Comparison of ENCODE assay signal across 8 mouse cellular contexts in the genomic region with DNA sequence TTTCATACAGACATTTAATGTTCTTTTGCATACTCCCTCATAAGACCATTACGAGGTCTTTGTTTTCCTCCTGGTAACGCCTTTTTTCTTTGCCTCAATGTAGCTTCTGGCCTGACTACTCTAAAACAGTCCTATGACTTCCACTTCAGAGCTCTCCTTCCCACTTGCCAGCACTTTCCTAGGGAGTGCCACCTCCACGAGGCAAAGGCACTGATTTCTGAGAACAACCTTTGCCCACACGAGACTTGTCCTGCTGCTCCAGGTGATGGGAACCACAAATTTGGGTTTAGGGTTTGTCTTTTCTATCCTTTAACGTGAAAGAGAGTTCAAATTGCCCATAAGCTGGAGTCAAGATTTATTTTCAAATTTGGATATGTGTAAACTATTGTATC. TPM values are rescaled to one million over a fixed set of nuclear protein-coding genes. Genes with fewer than 3 reads are reported as not detected.
A peak's percentile ranks its signal among the peaks of the same experiment; 100 is the strongest.
DNase-seq lines count a peak whose midpoint lies in the region; ATAC-seq and TF ChIP-seq lines count a peak whose summit lies in the region.

No protein-coding gene starts in this region.

- no peak for TF ChIP-seq CTCF in gastrocnemius, adult 2 months (IDR thresholded peaks at IDR 0.05)
- TF ChIP-seq CTCF in CH12.LX (conservative IDR thresholded peaks at IDR 0.05 in 1 of 2, IDR thresholded peaks at IDR 0.05 in 1 of 2; ENCODE audit: low read depth in 2 of 2, low read length in 2 of 2), result no peak
- no peak for TF ChIP-seq CTCF in forebrain, postnatal 0 days (IDR thresholded peaks at IDR 0.05; ENCODE audit: low read depth)
- TF ChIP-seq CTCF in liver, postnatal 0 days (IDR thresholded peaks at IDR 0.05; ENCODE audit: low read depth), result no peak

- peak overlapping the region; percentile 98 for H3K27ac ChIP-seq in gastrocnemius, adult 2 months
- H3K27ac ChIP-seq in CH12.LX (ENCODE audit: insufficient read depth, low read depth), result peak overlapping the region; percentile 62
- peak overlapping the region; percentile 78 for H3K27ac ChIP-seq in forebrain, postnatal 0 days (ENCODE audit: low read depth, low read length)
- H3K27ac ChIP-seq in liver, postnatal 0 days (ENCODE audit: low read depth), result peak overlapping the region; percentile 96

- peak overlapping the region; percentile 76 for H3K9ac ChIP-seq in CH12.LX (ENCODE audit: insufficient read depth, low read depth)
- peak overlapping the region; percentile 34 for H3K9ac ChIP-seq in forebrain, postnatal 0 days
- H3K9ac ChIP-seq in liver, postnatal 0 days (replicated peaks), result peak overlapping the region; percentile 74

- TF ChIP-seq RAD21 in CH12.LX (IDR thresholded peaks at IDR 0.05; ENCODE audit: low read depth, low read length), result no peak

- no peak for ATAC-seq in forebrain, postnatal 0 days
- no peak for ATAC-seq in liver, postnatal 0 days

- H3K4me1 ChIP-seq in CH12.LX (ENCODE audit: control insufficient read depth in 1 of 2, insufficient read depth in 2 of 2), result peaks cover 9 to 41% of the 10 kb centered on the region in 2 experiments
- no peaks in the 10 kb centered on the region; the same call in 1 of the 2 replicates for H3K4me1 ChIP-seq in forebrain, postnatal 0 days (ENCODE audit: insufficient read depth)
- peaks cover 18% of the 10 kb centered on the region for H3K4me1 ChIP-seq in liver, postnatal 0 days (ENCODE audit: insufficient read depth)

- DNase-seq in gastrocnemius, adult 2 months, result no peak
- no peak for DNase-seq in gastrocnemius, postnatal 25 days
- no peak for DNase-seq in CH12.LX (ENCODE audit: extremely low read depth)
- no peak for DNase-seq in forebrain, postnatal 0 days
- no peak for DNase-seq in liver, postnatal 0 days
- no peak for DNase-seq in adrenal gland, adult 2 months
- DNase-seq in layer of hippocampus, adult 9-11 months, result no peak
- no peak for DNase-seq in thymus, postnatal 0 days (ENCODE audit: low spot score)

- in situ Hi-C loops in CH12.LX (cut with MboI; ENCODE audit: low pct_ligation_motif_present, low pct_unique_long_range_greater_than_20kb, low sequenced_read_pairs), result no loop called here

- dilution Hi-C loops in CH12.LX (cut with MboI; ENCODE audit: extremely low pct_ligation_motif_present, extremely low pct_unique_long_range_greater_than_20kb, low sequenced_read_pairs), result no loop called here

- peaks cover 71 to 82% of the 10 kb centered on the region in 2 experiments for H3K36me3 ChIP-seq in CH12.LX (replicated peaks in 1 of 2; ENCODE audit: control insufficient read depth in 1 of 2, insufficient read depth in 1 of 2, low read length in 1 of 2)
- H3K36me3 ChIP-seq in forebrain, postnatal 0 days (ENCODE audit: insufficient read depth), result peaks cover 68% of the 10 kb centered on the region
- H3K36me3 ChIP-seq in liver, postnatal 0 days (replicated peaks; ENCODE audit: insufficient read depth, low read length), result peaks cover 65% of the 10 kb centered on the region

- no peaks in the 10 kb centered on the region for H3K9me3 ChIP-seq in CH12.LX (replicated peaks; ENCODE audit: low read length)
- no peaks in the 10 kb centered on the region for H3K9me3 ChIP-seq in forebrain, postnatal 0 days (ENCODE audit: low read length)
- no peaks in the 10 kb centered on the region for H3K9me3 ChIP-seq in liver, postnatal 0 days (ENCODE audit: low read length)

- no peak for TF ChIP-seq EP300 in CH12.LX (IDR thresholded peaks at IDR 0.05; ENCODE audit: low read length)
- no peak for TF ChIP-seq EP300 in liver, postnatal 0 days (IDR thresholded peaks at IDR 0.05; ENCODE audit: low read depth)

- H3K4me3 ChIP-seq in gastrocnemius, adult 2 months, result peak overlapping the region; percentile 92
- H3K4me3 ChIP-seq in CH12.LX (replicated peaks in 1 of 3; ENCODE audit: low read depth in 2 of 3, low read length in 2 of 3, poor library complexity in 1 of 3), result peak overlapping the region; percentile 61 to 99 (median 78)
- peak overlapping the region; percentile 80 for H3K4me3 ChIP-seq in forebrain, postnatal 0 days (ENCODE audit: low read depth, low read length)
- peak overlapping the region; percentile 62 for H3K4me3 ChIP-seq in liver, postnatal 0 days (ENCODE audit: low read depth, low read length)

- WGBS in forebrain, postnatal 0 days, result 38% methylated on average over 5 of the region's 5 CpGs
- 31% methylated on average over 5 of the region's 5 CpGs for WGBS in liver, postnatal 0 days (ENCODE audit: insufficient replicate concordance)

- peaks cover 53% of the 10 kb centered on the region for H3K79me2 ChIP-seq in CH12.LX (replicated peaks; ENCODE audit: control insufficient read depth, extremely low read depth, insufficient read depth, poor library complexity, severe bottlenecking)

- no peak for TF ChIP-seq POLR2A in CH12.LX (IDR thresholded peaks at IDR 0.05; ENCODE audit: low read depth, low read length)

- intact Hi-C loops in gastrocnemius, adult 2 months (cut with DNase I), result loop anchor here (2.0 kb wide), 1 partner anchor 45 kb away; the partner anchor contains the start of gene B3gat3

- H3K27me3 ChIP-seq in CH12.LX (replicated peaks), result no peaks in the 10 kb centered on the region
- H3K27me3 ChIP-seq in forebrain, postnatal 0 days (ENCODE audit: insufficient read depth, low read length), result no peaks in the 10 kb centered on the region
- no peaks in the 10 kb centered on the region for H3K27me3 ChIP-seq in liver, postnatal 0 days (ENCODE audit: insufficient read depth, low read length)

- H3K4me2 ChIP-seq in CH12.LX (ENCODE audit: insufficient read depth, low read depth, poor library complexity, severe bottlenecking), result peak overlapping the region; percentile 82
- H3K4me2 ChIP-seq in forebrain, postnatal 0 days (ENCODE audit: low read depth), result peak overlapping the region; percentile 44
- H3K4me2 ChIP-seq in liver, postnatal 0 days (ENCODE audit: low read depth, low read length), result peak overlapping the region; percentile 74

RNA-seq across cellular contexts. Expression of gene Eef1g, which starts 0.6 kb away (rescaled TPM):
- 100 to 1,000 TPM; 423 to 463 TPM for total RNA-seq in gastrocnemius, adult 2 months (2021)
- total RNA-seq in gastrocnemius, postnatal 25 days (2021), result 100 to 1,000 TPM; 464 to 492 TPM
- total RNA-seq in CH12.LX (2012; rRNA removed), result 1,294 and 1,368 TPM in 2 replicates
- total RNA-seq in CH12.LX (2014; rRNA removed), result 1,172 and 1,266 TPM in 2 replicates
- polyA plus RNA-seq in CH12.LX (2012; ENCODE audit: insufficient read length, low read depth), result 1,511 and 1,695 TPM in 2 replicates
- total RNA-seq in forebrain, postnatal 0 days (2014; rRNA removed), result 524 and 615 TPM in 2 replicates
- 250 and 269 TPM in 2 replicates for polyA plus RNA-seq in forebrain, postnatal 0 days (2015; fragmentation: Nextera tagmentation; extraction: Ambion mirVana)
- 129 and 134 TPM in 2 replicates for polyA plus RNA-seq in liver, postnatal 0 days (2015; fragmentation: Nextera tagmentation; extraction: Ambion mirVana)
- total RNA-seq in adrenal gland, adult 2 months (2021), result 100 to 1,000 TPM; 331 to 355 TPM
- 63.8 and 90.8 TPM in 2 replicates for polyA plus RNA-seq in adrenal gland, adult 2 months (2012; rRNA removed)
- 326 and 340 TPM in 2 replicates for polyA plus RNA-seq in thymus, postnatal 0 days (2015; fragmentation: Nextera tagmentation; extraction: Ambion mirVana)

RNA-seq across cellular contexts. Expression of gene Tut1, which starts 12.5 kb away (rescaled TPM):
- 10 to 100 TPM in 1 of 2 experiments, 1 to 10 TPM in 1; 7.9 to 10.4 TPM for total RNA-seq in gastrocnemius, adult 2 months (2021)
- 1 to 10 TPM; 5.7 to 7.2 TPM for total RNA-seq in gastrocnemius, postnatal 25 days (2021)
- 47.7 and 49.1 TPM in 2 replicates for total RNA-seq in CH12.LX (2012; rRNA removed)
- 40.4 and 41.8 TPM in 2 replicates for total RNA-seq in CH12.LX (2014; rRNA removed)
- polyA plus RNA-seq in CH12.LX (2012; ENCODE audit: insufficient read length, low read depth), result 52.9 and 54.9 TPM in 2 replicates
- total RNA-seq in forebrain, postnatal 0 days (2014; rRNA removed), result 20.8 and 24.5 TPM in 2 replicates
- 14.8 and 17.6 TPM in 2 replicates for polyA plus RNA-seq in forebrain, postnatal 0 days (2015; fragmentation: Nextera tagmentation; extraction: Ambion mirVana)
- polyA plus RNA-seq in liver, postnatal 0 days (2015; fragmentation: Nextera tagmentation; extraction: Ambion mirVana), result 9.0 and 10.7 TPM in 2 replicates
- 10 to 100 TPM; 19.6 to 23.9 TPM for total RNA-seq in adrenal gland, adult 2 months (2021)
- polyA plus RNA-seq in adrenal gland, adult 2 months (2012; rRNA removed), result 16.3 and 22.4 TPM in 2 replicates
- 31.2 and 32.4 TPM in 2 replicates for polyA plus RNA-seq in thymus, postnatal 0 days (2015; fragmentation: Nextera tagmentation; extraction: Ambion mirVana)

RNA-seq across cellular contexts. Expression of gene Ahnak, which starts 22.9 kb away (rescaled TPM):
- 100 to 1,000 TPM; 212 to 217 TPM for total RNA-seq in gastrocnemius, adult 2 months (2021)
- 100 to 1,000 TPM; 183 to 204 TPM for total RNA-seq in gastrocnemius, postnatal 25 days (2021)
- total RNA-seq in CH12.LX (2012; rRNA removed), result 15.3 and 21.7 TPM in 2 replicates
- total RNA-seq in CH12.LX (2014; rRNA removed), result 1.5 and 1.7 TPM in 2 replicates
- polyA plus RNA-seq in CH12.LX (2012; ENCODE audit: insufficient read length, low read depth), result 1.8 and 2.0 TPM in 2 replicates
- 11.4 and 17.9 TPM in 2 replicates for total RNA-seq in forebrain, postnatal 0 days (2014; rRNA removed)
- 3.2 and 3.9 TPM in 2 replicates for polyA plus RNA-seq in forebrain, postnatal 0 days (2015; fragmentation: Nextera tagmentation; extraction: Ambion mirVana)
- 3.5 and 4.0 TPM in 2 replicates for polyA plus RNA-seq in liver, postnatal 0 days (2015; fragmentation: Nextera tagmentation; extraction: Ambion mirVana)
- total RNA-seq in adrenal gland, adult 2 months (2021), result 100 to 1,000 TPM in 1 of 2 experiments, 10 to 100 TPM in 1; 91.1 to 152 TPM
- polyA plus RNA-seq in adrenal gland, adult 2 months (2012; rRNA removed), result 5.4 and 7.4 TPM in 2 replicates
- polyA plus RNA-seq in thymus, postnatal 0 days (2015; fragmentation: Nextera tagmentation; extraction: Ambion mirVana), result 20.3 and 22.3 TPM in 2 replicates

RNA-seq across cellular contexts. Expression of gene Mta2, which starts 24.5 kb away (rescaled TPM):
- 10 to 100 TPM; 23.5 to 27.2 TPM for total RNA-seq in gastrocnemius, adult 2 months (2021)
- total RNA-seq in gastrocnemius, postnatal 25 days (2021), result 10 to 100 TPM; 19.5 to 21.9 TPM
- total RNA-seq in CH12.LX (2012; rRNA removed), result 131 and 158 TPM in 2 replicates
- total RNA-seq in CH12.LX (2014; rRNA removed), result 115 and 117 TPM in 2 replicates
- polyA plus RNA-seq in CH12.LX (2012; ENCODE audit: insufficient read length, low read depth), result 149 and 162 TPM in 2 replicates
- 71.2 and 86.4 TPM in 2 replicates for total RNA-seq in forebrain, postnatal 0 days (2014; rRNA removed)
- polyA plus RNA-seq in forebrain, postnatal 0 days (2015; fragmentation: Nextera tagmentation; extraction: Ambion mirVana), result 87.8 and 91.3 TPM in 2 replicates
- 43.0 and 45.7 TPM in 2 replicates for polyA plus RNA-seq in liver, postnatal 0 days (2015; fragmentation: Nextera tagmentation; extraction: Ambion mirVana)
- total RNA-seq in adrenal gland, adult 2 months (2021), result 10 to 100 TPM; 81.8 to 86.1 TPM
- 15.9 and 20.6 TPM in 2 replicates for polyA plus RNA-seq in adrenal gland, adult 2 months (2012; rRNA removed)
- 203 and 214 TPM in 2 replicates for polyA plus RNA-seq in thymus, postnatal 0 days (2015; fragmentation: Nextera tagmentation; extraction: Ambion mirVana)

RNA-seq across cellular contexts. Expression of gene Eml3, which starts 36.8 kb away (rescaled TPM):
- 1 to 10 TPM; 3.4 to 6.2 TPM for total RNA-seq in gastrocnemius, adult 2 months (2021)
- 1 to 10 TPM; 6.0 to 7.2 TPM for total RNA-seq in gastrocnemius, postnatal 25 days (2021)
- 33.3 and 33.6 TPM in 2 replicates for total RNA-seq in CH12.LX (2012; rRNA removed)
- 18.7 and 20.4 TPM in 2 replicates for total RNA-seq in CH12.LX (2014; rRNA removed)
- polyA plus RNA-seq in CH12.LX (2012; ENCODE audit: insufficient read length, low read depth), result 35.2 and 37.3 TPM in 2 replicates
- 5.1 and 7.3 TPM in 2 replicates for total RNA-seq in forebrain, postnatal 0 days (2014; rRNA removed)
- 7.5 and 8.1 TPM in 2 replicates for polyA plus RNA-seq in forebrain, postnatal 0 days (2015; fragmentation: Nextera tagmentation; extraction: Ambion mirVana)
- polyA plus RNA-seq in liver, postnatal 0 days (2015; fragmentation: Nextera tagmentation; extraction: Ambion mirVana), result 8.0 and 9.5 TPM in 2 replicates
- 10 to 100 TPM; 39.7 to 51.0 TPM for total RNA-seq in adrenal gland, adult 2 months (2021)
- polyA plus RNA-seq in adrenal gland, adult 2 months (2012; rRNA removed), result 70.6 and 80.7 TPM in 2 replicates
- polyA plus RNA-seq in thymus, postnatal 0 days (2015; fragmentation: Nextera tagmentation; extraction: Ambion mirVana), result 25.2 and 27.1 TPM in 2 replicates
